Mouse (Mus musculus): Measurements from ENCODE around the gene Nek2.

Gene Nek2

GRCm38 (mm10) chr1:191821326-191822091, at the start of gene Nek2:
Nek2 (plus strand) TSS chr1:191821444.
- DNase-seq = peak; percentile 95 to 97

DNA sequence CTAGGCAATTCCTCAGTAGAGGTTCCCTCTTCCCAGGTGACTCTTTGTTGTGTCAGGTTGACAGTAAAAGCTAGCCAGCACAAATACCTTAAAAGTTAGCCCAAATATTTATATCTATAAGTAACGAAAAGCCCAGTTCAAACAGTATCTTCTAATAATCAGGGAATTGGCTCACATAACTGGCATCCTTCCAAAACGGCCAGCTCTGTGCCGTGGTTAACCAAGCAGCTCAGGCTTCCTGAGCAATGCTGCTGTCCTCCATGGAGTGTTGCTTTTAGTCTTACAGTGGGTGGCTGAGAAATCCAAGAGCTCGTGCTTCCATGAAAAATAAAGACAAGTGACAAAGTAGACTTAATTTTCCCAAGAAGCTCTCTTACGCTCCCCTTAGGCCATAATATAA, 47.1 kb upstream of the Nek2 start:
- peak; percentile 32 to 36 for DNase-seq

GRCm38 (mm10) chr1:191775116-191775515, 46.1 kb upstream of the Nek2 start:
- no peak for DNase-seq

GRCm38 (mm10) chr1:191777521-191777920, 43.7 kb upstream of the Nek2 start:
- no peak for DNase-seq

DNA sequence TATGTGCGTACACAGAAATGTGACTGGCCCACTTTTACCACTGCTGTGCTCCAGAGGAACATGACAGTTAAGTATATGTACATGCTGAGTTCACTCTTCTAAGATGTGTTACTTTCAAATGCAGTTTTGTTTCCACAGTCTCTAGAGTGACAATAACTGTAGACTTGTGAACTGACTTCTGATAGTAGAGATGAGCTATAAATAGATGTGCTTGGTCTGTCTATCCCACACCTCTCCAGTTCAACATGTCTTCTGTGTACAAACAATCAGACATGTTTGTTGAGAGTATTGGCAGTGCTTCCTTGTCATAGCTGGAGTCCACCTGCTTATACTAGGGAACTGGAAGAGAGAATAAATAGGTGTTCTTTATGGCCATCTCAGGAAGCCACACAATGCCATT, 40.8 kb upstream of the Nek2 start:
- DNase-seq = no peak

DNA sequence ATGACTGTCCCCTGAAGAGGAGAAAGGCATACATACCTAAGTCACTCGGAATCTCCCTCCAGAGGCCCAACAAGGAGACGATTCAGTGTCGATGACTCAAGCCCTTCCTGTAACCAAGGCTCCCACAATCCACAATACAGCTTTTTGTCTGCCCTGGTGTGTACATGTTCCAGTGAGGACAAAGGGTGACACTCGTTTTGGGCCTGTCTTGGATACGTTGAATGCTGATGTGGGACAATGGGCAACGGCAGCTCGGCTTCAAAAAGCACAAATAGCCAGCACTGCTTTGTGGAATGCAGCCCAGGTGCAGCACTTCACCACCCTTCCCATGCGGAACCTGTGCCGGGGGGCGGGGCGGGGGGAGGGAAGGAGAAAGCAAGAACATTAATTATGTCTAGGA, 36.1 kb upstream of the Nek2 start:
- DNase-seq = no peak

DNA sequence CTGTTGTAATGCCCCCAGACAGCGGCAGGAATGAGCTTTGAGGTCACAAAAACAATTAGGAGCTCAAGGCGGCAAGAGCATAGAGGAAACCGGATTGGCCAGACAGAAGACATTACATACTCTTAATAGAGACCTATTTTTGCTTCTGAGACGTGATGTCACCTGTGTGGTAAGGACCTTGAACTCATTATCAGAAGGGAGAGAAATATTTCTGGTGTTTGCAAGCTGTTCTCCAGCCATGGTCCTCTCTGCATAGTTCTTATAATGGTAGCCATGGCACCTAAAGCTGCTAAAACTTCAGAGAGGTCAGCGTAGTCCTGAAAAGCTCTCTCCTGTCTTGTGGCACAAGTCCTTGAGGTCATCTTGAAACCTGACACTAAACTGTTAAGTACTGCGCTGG, 35.0 kb upstream of the Nek2 start:
- no peak for DNase-seq

DNA sequence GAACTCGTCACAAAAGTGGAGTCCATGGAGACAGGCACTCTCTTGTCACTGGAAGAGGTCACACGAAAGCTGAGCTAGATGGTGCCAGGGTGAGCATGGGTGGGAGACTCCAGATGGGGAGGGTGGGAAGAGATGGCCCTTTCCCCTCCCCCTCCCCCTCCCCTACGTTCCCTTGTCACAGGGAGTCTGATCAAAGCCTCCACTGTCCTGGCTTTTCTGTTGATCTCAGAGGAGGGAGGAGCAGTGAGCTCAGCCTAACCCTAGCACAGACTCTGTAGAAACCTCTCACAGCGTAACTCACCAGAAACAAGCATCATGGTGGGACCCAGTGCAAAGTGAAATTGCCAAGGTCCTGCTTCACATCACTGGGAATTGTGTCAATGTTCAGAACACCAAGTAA, 33.9 kb upstream of the Nek2 start:
- DNase-seq = no peak

- DNase-seq = no peak
Observed at GRCm38 (mm10) chr1:191792991-191793390, 28.3 kb upstream of the Nek2 start.

- DNase-seq = no peak
Observed at GRCm38 (mm10) chr1:191793888-191794532, 27.2 kb upstream of the Nek2 start.

- DNase-seq = no peak
Observed at GRCm38 (mm10) chr1:191796238-191796896, 24.9 kb upstream of the Nek2 start.

GRCm38 (mm10) chr1:191802093-191802819, 19.0 kb upstream of the Nek2 start:
- DNase-seq = no peak

DNA sequence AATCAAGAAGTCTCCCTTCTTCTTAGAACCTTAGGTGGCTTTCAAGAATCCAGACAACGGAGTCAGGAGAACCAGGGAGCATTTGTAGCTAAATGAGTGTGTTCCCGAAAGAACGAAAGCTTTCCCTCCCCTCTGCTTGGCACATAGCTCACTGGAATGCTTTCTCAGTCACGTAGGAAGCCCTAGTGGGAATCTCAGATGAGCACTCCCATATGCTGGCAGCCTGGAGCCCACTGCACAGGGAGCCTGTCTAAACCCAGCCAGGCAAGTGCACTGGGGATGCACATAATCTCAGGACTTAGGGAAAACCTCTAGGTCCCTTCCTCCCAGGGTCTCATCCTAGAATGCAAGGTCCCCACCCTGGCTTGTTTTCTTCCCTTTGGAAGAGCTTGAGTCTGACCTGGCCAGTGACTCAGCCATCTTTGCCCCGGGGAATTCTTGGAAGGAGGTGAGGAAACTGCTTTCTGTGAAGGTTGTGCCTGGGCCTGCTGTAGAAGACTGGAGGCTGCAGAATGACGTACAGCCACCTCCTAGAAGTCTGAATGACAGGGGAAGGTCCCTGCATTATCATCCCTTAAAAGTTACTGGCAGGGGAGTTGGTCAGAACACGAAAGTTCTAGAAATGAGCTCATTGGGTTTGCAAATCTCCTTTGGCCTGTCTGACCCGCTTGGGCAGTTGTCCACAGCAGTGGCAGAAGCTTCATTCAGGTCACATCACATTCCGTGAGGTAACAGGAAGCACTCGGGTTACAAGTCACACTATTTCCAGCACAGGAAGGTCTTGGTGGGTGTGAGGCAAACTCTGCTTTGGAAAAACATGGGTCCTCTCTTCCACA, 18.2 kb upstream of the Nek2 start:
- DNase-seq = no peak

DNA sequence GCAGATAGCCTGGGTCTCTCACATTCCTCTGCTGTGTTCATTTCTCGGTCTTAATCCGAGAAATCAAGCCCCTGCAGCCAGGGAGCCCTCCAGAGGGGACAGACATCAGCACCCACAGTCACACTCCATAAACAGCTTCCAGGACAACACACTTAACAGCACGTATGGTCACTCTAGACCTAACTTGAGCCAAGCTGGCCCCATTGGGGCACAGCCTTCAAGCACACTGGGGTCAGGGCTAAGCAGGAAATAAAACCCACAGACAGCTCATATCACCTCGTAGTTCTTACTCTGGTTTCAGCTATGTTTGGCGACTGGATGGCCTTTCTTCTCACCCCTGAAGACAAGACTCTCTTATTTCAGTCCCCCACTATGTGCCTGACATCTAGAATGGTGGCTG, 16.5 kb upstream of the Nek2 start:
- DNase-seq = no peak

- DNase-seq = no peak
Observed at GRCm38 (mm10) chr1:191805788-191806187, 15.5 kb upstream of the Nek2 start.

- no peak for DNase-seq
Observed at GRCm38 (mm10) chr1:191806740-191807139, 14.5 kb upstream of the Nek2 start.

DNA sequence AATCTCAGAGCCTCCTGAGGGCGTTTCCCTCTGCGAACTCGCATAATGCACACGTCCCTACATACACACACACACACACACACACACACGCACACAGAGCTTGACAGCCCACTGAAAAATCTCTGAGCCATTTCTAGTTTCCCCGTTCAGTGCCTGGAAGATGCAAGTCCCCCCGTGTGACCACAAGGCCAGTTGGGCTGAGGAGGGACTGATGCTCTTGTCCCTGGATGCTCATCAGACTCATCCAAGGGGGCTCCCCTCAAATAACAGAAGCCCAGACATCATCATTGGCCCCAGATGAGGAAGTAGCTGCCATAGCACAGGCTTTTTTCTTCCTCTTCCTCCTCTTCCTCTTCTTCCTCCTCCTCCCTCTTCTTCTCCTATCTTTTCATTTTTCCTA, 13.3 kb upstream of the Nek2 start:
- DNase-seq = no peak

DNA sequence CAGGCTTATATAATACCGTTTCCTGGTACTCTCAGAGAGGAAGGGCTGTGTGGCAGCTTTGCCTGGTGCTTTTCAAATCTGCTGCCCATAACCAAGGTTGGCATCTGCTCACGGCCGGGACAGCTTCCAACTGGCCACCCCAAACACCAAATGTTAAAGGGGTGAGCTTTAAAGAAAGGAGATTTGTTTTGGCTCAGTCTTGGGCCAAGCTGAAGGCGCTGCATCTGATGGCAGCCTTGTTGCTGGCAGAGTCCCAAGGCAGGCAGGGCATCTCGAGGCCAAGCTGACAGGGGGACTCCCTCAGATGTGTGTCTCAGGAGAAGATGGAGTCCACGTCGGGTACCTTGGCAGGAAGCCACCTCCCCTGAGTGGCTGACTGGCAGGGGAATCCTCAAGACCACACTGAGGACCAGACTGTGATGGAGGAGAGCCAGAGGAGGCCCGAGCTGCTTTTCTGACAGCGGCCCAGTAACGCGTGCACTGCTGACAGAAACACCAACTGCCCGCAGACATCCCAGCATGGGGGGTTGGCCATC, 12.5 kb upstream of the Nek2 start:
- peak; percentile 88 to 89 for DNase-seq

DNA sequence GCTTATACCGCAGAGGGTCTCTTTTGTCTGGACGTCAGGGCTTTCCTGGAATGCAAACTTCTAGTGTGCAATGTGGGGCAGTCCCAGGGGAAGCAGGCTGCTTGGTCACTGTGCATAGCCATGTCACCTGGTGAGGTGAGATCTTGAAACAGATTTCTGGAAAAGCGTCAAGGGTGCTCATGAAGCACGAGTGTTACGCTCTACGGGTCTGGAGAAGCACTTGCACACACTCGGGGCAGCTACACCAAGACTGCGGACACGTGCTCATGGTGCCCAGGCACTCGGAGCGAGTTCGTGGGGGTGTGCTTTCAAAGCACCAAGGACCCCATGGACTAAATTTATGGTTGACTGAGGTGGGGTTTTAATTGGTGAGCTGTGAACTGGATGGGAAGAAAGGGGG, 9.5 kb upstream of the Nek2 start:
- no peak for DNase-seq

- no peak for DNase-seq
Observed at GRCm38 (mm10) chr1:191812949-191813691, 8.1 kb upstream of the Nek2 start.

DNA sequence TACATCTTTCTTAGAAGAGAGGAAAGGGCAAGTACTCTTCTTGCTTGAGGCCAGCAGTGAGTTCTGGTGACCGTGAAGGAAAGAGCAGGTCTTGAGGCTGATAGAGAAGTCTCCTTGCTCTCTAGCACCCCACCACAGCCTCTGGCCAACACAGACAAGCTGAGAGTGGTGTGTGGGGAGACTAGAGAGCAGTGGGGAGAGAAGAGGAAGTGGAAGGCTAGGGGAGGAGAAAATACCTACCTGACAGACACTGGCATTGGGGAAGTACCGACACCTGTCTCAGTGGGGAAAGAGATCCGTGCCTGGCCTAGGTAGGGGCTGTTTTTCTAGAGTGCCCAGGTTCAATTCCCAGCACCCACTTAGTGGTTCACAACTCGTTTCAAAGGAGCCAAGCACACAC, 7.0 kb upstream of the Nek2 start:
- no peak for DNase-seq

All from cerebellum, postnatal 36 days (tissue).